Mouse (Mus musculus): Measurements from ENCODE around the gene Dnajc12.
"Not testable (repeated sequence)": the region's sequence is repeated elsewhere in the genome, so short reads cannot be mapped to it uniquely, and the experiment has no call there.

The Dnajc12 gene

DNA sequence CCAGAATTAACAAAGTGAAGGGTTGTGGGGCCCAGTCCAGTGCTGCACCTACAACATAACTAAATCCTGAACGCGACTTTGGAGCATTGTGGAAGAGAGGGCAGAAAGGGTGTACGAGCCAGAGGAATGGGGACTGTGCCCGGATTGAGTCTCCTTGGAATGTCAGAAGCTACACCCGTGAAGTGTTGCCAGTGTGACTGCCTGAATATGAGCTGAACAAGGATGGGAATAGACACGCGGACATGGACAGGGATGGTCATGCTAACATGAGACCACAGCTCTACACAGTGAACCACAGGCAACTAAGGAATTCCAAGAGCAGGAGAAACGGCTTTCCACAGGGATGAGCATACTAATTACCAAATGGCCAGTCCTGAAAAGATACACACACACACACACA lies 49.9 kb downstream of the Dnajc12 start:
- DNase-seq = no peak

DNA sequence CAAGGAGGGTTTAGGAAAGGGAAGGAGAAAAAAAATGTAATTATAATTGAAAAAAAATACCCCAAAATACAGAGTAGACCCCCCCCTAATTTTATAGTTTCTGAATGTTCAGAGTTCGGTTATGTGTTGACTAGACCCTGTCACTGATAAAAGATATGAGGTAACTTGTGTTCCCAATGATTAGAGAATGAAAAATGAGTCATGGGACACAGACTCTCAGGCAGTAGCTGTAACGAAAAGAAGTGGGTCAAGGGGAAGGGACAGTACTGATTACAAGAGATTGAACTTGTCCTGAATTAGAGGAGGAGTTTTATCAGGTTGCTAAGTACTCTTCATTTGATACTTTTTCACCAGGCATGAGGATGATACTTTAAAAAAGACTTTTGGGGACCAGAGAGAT lies 50.6 kb downstream of the Dnajc12 start:
- no peak for DNase-seq

DNA sequence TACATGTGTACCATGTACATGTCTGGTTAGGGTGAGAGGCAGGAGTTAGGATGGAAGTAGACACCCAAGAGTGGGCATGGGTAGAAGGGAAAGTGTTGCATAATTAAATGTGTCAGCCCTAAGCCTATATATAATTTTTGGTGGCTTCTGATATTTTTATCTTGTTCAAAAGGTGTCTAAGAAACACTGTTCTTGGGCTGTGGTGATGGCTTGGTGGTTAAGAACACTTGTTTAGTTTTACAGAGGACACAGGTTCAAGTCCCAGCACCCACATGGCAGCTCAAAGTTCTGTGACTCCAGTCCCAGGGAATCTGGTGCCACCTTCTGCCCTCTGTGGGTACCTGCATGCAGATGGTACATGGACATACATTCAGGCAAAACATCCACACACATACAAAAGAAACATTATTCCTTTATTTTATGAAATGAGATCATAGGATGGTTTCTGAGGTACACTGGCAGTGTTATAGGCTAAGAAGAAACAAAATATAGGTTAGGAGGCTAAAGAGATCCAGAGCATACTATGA lies 56.6 kb downstream of the Dnajc12 start:
- DNase-seq = no peak

DNA sequence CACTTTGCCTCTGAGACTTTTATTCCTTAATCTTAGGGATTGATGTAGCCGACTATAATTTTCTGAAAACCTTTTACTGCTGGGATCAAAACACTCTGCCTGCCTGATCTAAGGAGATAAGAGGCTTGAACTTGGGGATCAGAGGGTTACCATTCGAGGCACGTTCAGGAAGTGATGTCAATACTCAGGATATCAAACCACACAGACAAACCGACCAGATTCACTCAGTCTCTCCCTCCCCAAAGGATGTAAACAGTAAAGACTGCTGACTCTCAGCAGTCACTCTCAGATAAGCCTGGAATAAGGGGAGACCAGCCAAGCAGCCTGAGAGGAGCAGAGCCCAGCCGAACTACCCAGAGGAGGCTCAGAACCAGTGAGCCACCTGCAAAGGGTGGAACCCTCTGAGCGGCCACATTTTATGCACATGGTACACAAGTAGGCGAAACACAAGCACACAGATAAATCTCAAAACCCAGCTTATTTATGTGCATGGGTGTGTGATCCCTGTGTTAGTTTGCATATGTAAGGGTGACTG lies 57.5 kb downstream of the Dnajc12 start:
- DNase-seq = no peak

DNA sequence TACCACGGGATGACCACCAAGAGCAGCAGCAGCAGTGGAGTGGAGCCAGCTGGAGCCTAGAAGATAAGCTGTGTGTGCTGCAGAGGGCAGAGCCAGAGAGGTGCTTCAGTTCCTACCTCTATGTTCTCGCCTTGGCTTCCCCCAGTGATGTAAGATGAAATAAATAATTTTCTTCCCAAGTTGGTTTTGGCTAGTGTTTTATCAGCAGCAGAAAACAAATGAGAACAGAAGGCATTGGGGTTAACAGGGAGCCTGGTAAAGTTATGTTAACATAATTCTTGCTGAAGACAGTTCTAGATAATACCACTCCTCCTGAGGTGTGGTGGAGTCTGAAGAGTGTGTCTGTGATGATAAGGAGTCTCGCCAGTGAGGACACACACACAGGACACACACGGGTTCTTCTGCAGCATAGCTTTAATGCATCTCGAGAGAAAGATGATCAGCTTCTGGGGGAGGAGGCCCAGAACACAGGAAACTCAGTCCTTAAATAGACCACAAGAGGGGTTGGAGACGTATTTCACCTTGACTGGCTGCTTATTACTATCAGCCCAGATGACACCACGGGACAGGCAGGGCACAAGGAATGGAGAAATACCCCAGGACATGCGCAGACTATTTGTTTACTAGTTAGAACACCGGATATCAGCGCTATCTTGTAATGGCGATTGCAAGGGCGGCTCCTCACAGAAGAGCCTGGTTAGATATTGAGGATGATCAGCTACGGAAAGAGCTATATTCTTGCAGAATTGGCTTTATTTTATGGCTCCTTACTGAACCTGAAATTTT lies 62.6 kb downstream of the Dnajc12 start:
- not testable (repeated sequence) for DNase-seq

DNA sequence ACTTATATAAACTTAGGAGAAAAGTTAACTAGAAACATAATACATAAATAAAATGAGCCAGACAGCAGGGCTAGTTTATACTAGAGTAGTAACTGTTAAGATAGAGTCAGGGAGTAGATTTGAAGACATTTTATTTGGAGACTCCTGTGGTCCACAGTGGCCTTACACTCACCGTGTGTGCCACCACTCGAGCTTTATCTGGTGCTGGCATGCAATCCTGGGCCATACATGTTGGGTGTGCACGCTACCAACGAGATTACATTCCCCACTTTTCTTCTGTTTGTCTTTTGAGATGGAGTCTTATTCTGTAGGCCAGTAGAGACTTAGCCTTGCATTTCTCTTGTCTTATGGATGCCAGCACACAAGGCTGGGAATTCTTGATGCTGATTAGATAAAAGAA lies 71.7 kb downstream of the Dnajc12 start:
- DNase-seq = no peak

DNA sequence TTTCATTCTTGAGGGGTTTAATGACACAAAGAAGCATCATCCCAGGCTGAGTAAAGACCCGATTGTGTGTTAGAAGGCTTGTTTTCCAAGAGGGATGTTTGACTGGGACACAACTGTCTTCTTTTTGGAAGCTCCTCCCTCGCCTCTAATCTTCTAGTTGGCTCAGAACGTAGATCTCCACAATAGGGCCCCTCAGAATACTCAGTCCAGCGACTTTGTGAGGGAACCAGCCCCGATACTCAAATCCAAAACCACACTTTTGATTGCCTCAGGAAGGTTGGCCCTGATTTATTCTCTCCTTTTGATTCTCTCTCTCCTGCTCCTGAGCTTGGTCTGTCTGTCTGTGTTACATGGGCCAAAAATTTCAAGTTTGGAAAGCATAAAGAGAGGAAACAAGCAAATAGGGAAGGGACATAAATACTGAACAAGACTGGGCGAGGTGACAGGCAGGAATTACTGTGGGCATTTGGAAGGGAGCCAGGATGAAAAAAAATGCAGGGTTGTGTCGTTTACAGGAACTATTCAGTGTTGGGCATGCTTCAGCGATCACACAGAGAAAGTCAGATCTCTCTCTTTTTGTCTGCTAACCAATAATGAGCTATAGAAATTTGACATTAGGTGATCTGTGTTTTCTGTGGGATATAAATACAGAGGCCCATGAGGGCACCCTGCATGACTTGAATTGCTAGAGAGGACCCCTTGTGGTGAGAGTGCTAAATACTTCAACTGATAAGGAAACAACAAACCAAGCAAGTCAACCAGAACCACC lies 73.1 kb downstream of the Dnajc12 start:
- no peak for DNase-seq

DNA sequence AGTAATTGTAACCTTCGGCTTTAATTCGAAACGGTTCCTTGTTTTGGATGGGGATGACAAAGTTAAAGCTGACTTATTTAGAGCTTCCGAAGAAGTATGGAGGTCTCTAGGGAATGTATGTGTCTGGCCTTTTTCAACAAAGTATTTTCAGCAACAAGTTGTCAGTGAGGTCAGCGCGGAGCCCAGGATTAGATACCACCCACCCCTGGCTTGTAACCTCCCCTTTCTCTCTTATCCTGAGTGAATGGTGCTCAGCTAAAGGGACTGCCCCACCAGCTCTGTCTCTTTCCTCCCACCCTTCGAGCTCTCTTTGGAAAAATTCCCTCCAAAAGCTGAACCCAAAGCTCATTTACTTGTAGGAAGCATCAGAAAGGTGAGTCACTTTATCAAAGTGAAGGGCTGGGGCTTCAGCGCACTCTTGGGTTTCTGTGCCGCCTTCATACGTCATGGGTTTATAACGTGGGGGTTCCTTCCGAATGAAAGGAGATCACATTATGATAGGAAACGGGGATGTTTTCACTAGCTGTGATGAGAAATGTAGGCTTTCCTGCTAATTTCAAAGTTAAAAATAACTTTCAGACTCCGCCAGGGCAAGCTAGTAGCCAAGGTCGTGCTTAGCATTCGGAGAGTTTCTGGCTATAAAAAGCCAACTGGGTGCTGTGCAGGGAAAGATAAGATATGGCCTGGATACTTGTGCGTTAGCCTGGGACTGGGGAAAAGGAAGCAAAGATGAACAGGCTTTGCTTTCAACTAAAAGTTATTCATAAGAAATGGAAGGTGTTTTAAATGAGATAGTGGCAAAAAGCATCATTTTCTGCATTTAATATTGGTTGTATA lies 75.3 kb downstream of the Dnajc12 start:
- DNase-seq = no peak
